Mouse (Mus musculus): Measurements from ENCODE around the gene Susd1. TPM values are rescaled to one million over a fixed set of nuclear protein-coding genes. Genes with fewer than 3 reads are reported as not detected.

Susd1 gene
- polyA plus RNA-seq, 1 experiment, result 25.4 TPM

DNA sequence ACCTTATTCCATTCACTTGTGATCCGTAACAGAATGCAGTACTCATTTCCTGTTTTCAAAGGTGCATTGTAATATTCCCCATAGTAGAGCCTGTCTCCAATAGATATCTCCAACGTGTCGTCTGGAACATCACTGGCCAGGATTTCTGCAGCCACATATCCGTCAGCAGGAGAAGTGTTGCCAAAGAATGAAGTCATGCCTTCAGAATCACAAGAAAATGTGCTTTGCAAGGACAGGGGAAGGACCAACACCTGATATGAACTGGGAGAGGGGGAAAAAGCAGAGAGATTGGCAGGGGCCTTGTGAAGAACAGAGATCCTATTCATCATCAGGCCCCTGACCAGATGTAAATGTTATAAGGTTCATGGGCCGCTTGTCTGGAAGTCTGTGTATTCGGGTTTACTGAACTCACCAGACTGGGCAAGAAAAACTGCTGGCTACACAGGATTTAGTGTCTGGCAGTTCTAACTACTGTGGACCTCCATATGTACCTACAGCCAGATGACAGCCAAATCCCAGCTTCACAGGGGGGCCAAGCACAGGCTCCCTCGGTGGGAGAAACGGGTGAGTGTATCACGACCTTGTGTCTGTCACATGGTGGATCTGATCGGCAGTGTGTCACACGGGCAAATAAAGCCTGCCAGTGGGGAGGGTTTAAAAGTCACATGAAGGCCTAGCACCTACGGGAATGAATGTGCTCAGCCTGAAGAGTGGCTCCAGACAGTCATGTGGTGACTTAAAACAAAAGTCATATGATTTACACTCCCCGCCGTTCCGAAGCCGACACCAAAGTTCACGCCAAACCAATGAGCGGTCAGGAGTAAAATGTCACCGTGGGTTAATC is 108.8 kb downstream of the Susd1 start:
- Histone ChIP-seq H3K27me3 (ENCODE audit: control insufficient read depth, insufficient read depth, low read length) (no peaks in the 10 kb centered on the region), H3K27ac (ENCODE audit: insufficient read depth, low read length) (peak overlapping the region; percentile 98), H3K36me3 (ENCODE audit: control insufficient read depth, insufficient read depth, low read length) (peaks cover 5% of the 10 kb centered on the region), H3K4me3 (ENCODE audit: extremely low read depth, insufficient read depth, insufficient read length) (no peak overlapping the region), H3K4me1 (ENCODE audit: control insufficient read depth, insufficient read depth, insufficient read length) (peaks cover 34% of the 10 kb centered on the region)
- TF ChIP-seq CTCF (IDR thresholded peaks at IDR 0.05; ENCODE audit: extremely low read depth, insufficient read depth, insufficient read length, insufficient replicate concordance) (no peak), POLR2A (IDR thresholded peaks at IDR 0.05; ENCODE audit: low read depth, low read length) (no peak)
- 88% methylated on average over 19 of the region's 19 CpGs for WGBS
- DNase-seq (ENCODE audit: low read depth in 1 of 2, low spot score in 2 of 2), result no peak

DNA sequence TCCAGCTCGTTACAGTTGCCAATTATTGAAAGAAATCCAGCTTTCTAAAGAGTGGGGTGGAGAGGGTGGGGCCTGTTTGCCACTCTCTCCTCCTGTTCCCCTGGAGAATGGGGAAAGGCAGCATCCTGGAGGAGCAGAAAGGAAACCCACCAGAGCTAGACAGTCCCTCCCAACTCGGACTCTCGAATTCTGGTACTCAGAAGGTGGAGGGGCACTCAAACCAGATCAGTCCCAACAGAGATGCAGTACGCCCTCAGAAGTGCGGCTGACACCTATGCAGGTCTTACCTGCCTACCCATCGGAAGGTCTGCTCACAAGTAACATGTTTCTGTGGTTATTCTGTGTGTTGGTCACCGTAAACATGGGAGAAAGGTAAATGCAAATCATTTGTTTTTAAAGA is 109.6 kb downstream of the Susd1 start:
- no peak for DNase-seq (ENCODE audit: low read depth in 1 of 2, low spot score in 2 of 2)
- WGBS, result 93% methylated on average over 7 of the region's 7 CpGs
- Histone ChIP-seq H3K4me1 (ENCODE audit: control insufficient read depth, insufficient read depth, insufficient read length) (peaks cover 27% of the 10 kb centered on the region), H3K4me3 (ENCODE audit: extremely low read depth, insufficient read depth, insufficient read length) (no peak overlapping the region), H3K27ac (ENCODE audit: insufficient read depth, low read length) (peak overlapping the region; percentile 22; the same call in 1 of the 2 replicates), H3K27me3 (ENCODE audit: control insufficient read depth, insufficient read depth, low read length) (no peaks in the 10 kb centered on the region), H3K36me3 (ENCODE audit: control insufficient read depth, insufficient read depth, low read length) (peaks cover 5% of the 10 kb centered on the region)
- TF ChIP-seq CTCF (IDR thresholded peaks at IDR 0.05; ENCODE audit: extremely low read depth, insufficient read depth, insufficient read length, insufficient replicate concordance) (no peak), POLR2A (IDR thresholded peaks at IDR 0.05; ENCODE audit: low read depth, low read length) (no peak)

GRCm38 (mm10) chr4:59327986-59328385 is 110.4 kb downstream of the Susd1 start:
- Histone ChIP-seq H3K36me3 (ENCODE audit: control insufficient read depth, insufficient read depth, low read length) (peaks cover 5% of the 10 kb centered on the region), H3K27ac (ENCODE audit: insufficient read depth, low read length) (no peak overlapping the region), H3K27me3 (ENCODE audit: control insufficient read depth, insufficient read depth, low read length) (no peaks in the 10 kb centered on the region), H3K4me3 (ENCODE audit: extremely low read depth, insufficient read depth, insufficient read length) (no peak overlapping the region), H3K4me1 (ENCODE audit: control insufficient read depth, insufficient read depth, insufficient read length) (peaks cover 21% of the 10 kb centered on the region)
- TF ChIP-seq POLR2A (IDR thresholded peaks at IDR 0.05; ENCODE audit: low read depth, low read length), result no peak
- no peak for TF ChIP-seq CTCF (IDR thresholded peaks at IDR 0.05; ENCODE audit: extremely low read depth, insufficient read depth, insufficient read length, insufficient replicate concordance)
- no peak for DNase-seq (ENCODE audit: low read depth in 1 of 2, low spot score in 2 of 2)
- 89% methylated on average over 5 of the region's 5 CpGs for WGBS

DNA sequence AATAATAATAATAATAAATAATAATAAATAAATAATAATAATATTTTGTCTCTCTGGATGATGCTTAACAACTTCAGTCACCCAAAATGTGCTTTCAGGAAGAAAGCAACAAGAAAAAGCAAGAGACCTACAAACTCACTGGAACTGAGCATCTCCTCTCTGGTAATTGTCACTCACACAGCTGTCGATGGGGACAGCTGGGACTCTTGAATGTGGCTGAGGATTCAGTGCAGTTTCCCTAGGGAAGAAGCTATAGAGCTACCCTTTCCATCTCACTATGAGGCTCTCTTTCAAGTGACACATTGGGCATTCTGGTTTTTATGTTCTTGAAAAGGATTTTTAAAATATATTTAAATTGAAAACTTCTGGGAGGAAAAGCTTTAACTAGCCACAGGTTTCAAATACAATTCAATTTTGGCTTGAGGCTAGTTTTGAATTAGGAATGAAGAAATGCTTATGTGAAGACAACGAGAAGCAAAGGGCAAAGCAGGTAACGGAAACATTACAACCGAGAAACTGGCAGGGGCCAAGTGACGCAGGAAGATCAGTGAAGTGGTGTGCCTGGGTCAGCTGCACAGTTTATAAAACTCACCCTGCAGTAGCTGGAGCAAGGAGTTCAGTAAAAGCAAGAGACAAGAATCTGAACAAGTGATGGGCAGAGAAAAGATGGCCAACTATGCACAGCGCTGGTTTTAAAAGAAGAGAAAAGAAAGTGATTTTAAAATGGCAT is 112.2 kb downstream of the Susd1 start:
- Histone ChIP-seq H3K4me3 (ENCODE audit: extremely low read depth, insufficient read depth, insufficient read length) (no peak overlapping the region), H3K36me3 (ENCODE audit: control insufficient read depth, insufficient read depth, low read length) (peaks cover 5% of the 10 kb centered on the region), H3K27me3 (ENCODE audit: control insufficient read depth, insufficient read depth, low read length) (no peaks in the 10 kb centered on the region), H3K27ac (ENCODE audit: insufficient read depth, low read length) (no peak overlapping the region), H3K4me1 (ENCODE audit: control insufficient read depth, insufficient read depth, insufficient read length) (peaks cover 8% of the 10 kb centered on the region; the same call in 1 of the 2 replicates)
- DNase-seq (ENCODE audit: low read depth in 1 of 2, low spot score in 2 of 2), result no peak
- TF ChIP-seq CTCF (IDR thresholded peaks at IDR 0.05; ENCODE audit: extremely low read depth, insufficient read depth, insufficient read length, insufficient replicate concordance), result no peak
- TF ChIP-seq POLR2A (IDR thresholded peaks at IDR 0.05; ENCODE audit: low read depth, low read length), result no peak
- WGBS, result 83% methylated on average over 6 of the region's 6 CpGs

- Histone ChIP-seq H3K4me1 (ENCODE audit: control insufficient read depth, insufficient read depth, insufficient read length) (no peaks in the 10 kb centered on the region; the same call in 1 of the 2 replicates), H3K4me3 (ENCODE audit: extremely low read depth, insufficient read depth, insufficient read length) (no peak overlapping the region), H3K27ac (ENCODE audit: insufficient read depth, low read length) (no peak overlapping the region), H3K27me3 (ENCODE audit: control insufficient read depth, insufficient read depth, low read length) (no peaks in the 10 kb centered on the region), H3K36me3 (ENCODE audit: control insufficient read depth, insufficient read depth, low read length) (no peaks in the 10 kb centered on the region)
- no peak for DNase-seq (ENCODE audit: low read depth in 1 of 2, low spot score in 2 of 2)
- no peak for TF ChIP-seq POLR2A (IDR thresholded peaks at IDR 0.05; ENCODE audit: low read depth, low read length)
- no peak for TF ChIP-seq CTCF (IDR thresholded peaks at IDR 0.05; ENCODE audit: extremely low read depth, insufficient read depth, insufficient read length, insufficient replicate concordance)
- 79% methylated on average over 5 of the region's 5 CpGs for WGBS
Observed at GRCm38 (mm10) chr4:59324317-59324716, 114.1 kb downstream of the Susd1 start.

DNA sequence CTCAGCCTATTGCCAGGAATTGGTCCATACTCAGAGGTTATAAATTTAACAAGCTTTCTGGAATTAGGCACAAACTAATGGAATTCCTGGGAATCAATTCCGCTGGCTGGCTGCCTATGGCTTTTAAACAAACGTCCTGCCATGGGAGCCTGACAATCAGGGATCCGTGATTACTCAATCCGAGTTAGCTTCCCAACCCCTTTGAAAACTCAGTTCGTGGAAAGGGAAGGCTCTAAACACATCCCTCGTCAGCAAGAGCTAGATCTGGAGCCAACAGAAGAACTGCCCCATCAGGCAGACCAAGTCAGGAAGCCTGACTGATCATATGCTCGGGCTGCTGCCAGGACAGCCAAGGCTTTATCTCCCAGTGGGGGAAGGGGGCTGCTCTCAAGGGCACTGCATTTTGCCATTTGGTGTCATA is 115.2 kb downstream of the Susd1 start:
- no peak for TF ChIP-seq POLR2A (IDR thresholded peaks at IDR 0.05; ENCODE audit: low read depth, low read length)
- TF ChIP-seq CTCF (IDR thresholded peaks at IDR 0.05; ENCODE audit: extremely low read depth, insufficient read depth, insufficient read length, insufficient replicate concordance), result no peak
- DNase-seq (ENCODE audit: low read depth in 1 of 2, low spot score in 2 of 2), result no peak
- H3K36me3 ChIP-seq (ENCODE audit: control insufficient read depth, insufficient read depth, low read length), result no peaks in the 10 kb centered on the region
- H3K27me3 ChIP-seq (ENCODE audit: control insufficient read depth, insufficient read depth, low read length), result no peaks in the 10 kb centered on the region
- no peak overlapping the region for H3K4me3 ChIP-seq (ENCODE audit: extremely low read depth, insufficient read depth, insufficient read length)
- H3K4me1 ChIP-seq (ENCODE audit: control insufficient read depth, insufficient read depth, insufficient read length), result peaks cover 9% of the 10 kb centered on the region; the same call in 1 of the 2 replicates
- WGBS, result 78% methylated on average over 7 of the region's 7 CpGs
- H3K27ac ChIP-seq (ENCODE audit: insufficient read depth, low read length), result no peak overlapping the region

Measured in spleen, adult 2 months (tissue).